Comparison of ENCODE assay signal across 14 mouse cellular contexts in the genomic region with DNA sequence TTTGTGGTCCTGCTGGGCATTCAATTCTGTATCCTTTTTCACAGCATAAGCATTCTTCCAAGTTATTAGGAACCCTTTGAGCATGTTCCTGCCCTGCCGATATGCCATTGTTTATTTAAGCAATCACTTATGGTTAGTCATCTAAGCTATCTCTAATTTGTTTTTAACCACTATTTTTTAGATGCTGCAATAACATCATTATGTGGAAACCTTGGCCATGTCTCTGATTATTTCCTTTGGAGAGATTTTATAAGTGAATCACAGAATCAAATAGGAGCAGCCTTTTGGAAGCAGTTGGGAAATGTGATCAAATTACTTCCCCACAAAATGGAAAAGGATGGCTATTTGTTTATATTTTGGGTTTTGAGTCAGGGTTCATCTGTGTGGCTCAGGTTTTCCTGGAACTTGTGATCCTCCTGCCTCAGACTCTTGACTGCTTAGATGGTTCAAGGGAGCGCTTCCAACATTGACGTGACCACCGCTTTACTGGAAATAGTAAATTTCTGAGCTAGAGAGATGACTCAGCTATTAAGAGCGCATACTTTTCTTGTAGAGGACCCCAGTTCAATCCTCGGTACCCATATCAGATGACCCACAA.
"Had no signal": no experiment of that assay in that cellular context is flagged by ENCODE, and none has a peak within 500 bp of the region (broad histone marks: within the 10 kb centered on the region; RNA-seq: fewer than 3 reads in every experiment).

No protein-coding gene starts in this region.

- H3K27me3 ChIP-seq: neural tube, embryonic 12.5 days; stomach, embryonic 15.5 days had no signal

- DNase-seq: lung, adult 18-20 months; lung, embryonic 14.5 days; lung, postnatal 10 days; lung, postnatal 4 days; midbrain, embryonic 14.5 days; right cerebral cortex, postnatal 14 days; thymus, adult 2 months; thymus, postnatal 25 days; thymus, postnatal 4 days had no signal

- H3K9me3 ChIP-seq: midbrain, embryonic 10.5 days; midbrain, embryonic 12.5 days; neural tube, embryonic 12.5 days; stomach, embryonic 15.5 days had no signal

- H3K36me3 ChIP-seq: midbrain, embryonic 10.5 days; midbrain, embryonic 12.5 days; neural tube, embryonic 12.5 days; stomach, embryonic 15.5 days had no signal

- H3K27ac ChIP-seq: midbrain, embryonic 10.5 days; midbrain, embryonic 12.5 days; neural tube, embryonic 12.5 days; stomach, embryonic 15.5 days; stomach, postnatal 0 days had no signal

- H3K4me2 ChIP-seq: lung, embryonic 14.5 days; midbrain, embryonic 12.5 days; neural tube, embryonic 12.5 days; stomach, embryonic 15.5 days had no signal

- H3K4me1 ChIP-seq: midbrain, embryonic 10.5 days; midbrain, embryonic 12.5 days; neural tube, embryonic 12.5 days; stomach, embryonic 15.5 days had no signal

- H3K4me3 ChIP-seq: midbrain, embryonic 10.5 days; midbrain, embryonic 12.5 days; neural tube, embryonic 12.5 days; stomach, embryonic 15.5 days had no signal
